In genomic region chrX:42150346-42151023, GRCm38 (mm10) we compare ENCODE assay signal across 7 mouse cellular contexts. TPM values are rescaled to one million over a fixed set of nuclear protein-coding genes. Genes with fewer than 3 reads are reported as not detected.
DNase-seq lines count a peak whose midpoint lies in the region; ATAC-seq and TF ChIP-seq lines count a peak whose summit lies in the region.

No protein-coding gene starts in this region.

- 10% methylated on average over 20 of the region's 40 CpGs for WGBS in intestine, postnatal 0 days
- 13% methylated on average over 19 of the region's 40 CpGs for WGBS in limb, embryonic 12.5 days
- WGBS in midbrain, embryonic 14.5 days: 22% methylated on average over 27 of the region's 40 CpGs
- 26% methylated on average over 26 of the region's 40 CpGs for WGBS in spleen, adult 2 months

- peak overlapping the region; percentile 64 for H3K4me2 ChIP-seq in intestine, postnatal 0 days (replicated peaks; ENCODE audit: low read depth)
- peak overlapping the region; percentile 59 for H3K4me2 ChIP-seq in limb, embryonic 12.5 days
- peak overlapping the region; percentile 56 for H3K4me2 ChIP-seq in midbrain, embryonic 14.5 days (ENCODE audit: low read length)

- peak; percentile 55 for ATAC-seq in intestine, postnatal 0 days
- peak; percentile 77 for ATAC-seq in limb, embryonic 12.5 days (ENCODE audit: insufficient number of reproducible peaks, insufficient read depth, low FRiP score, low TSS enrichment, low read depth)
- peak; percentile 88 for ATAC-seq in midbrain, embryonic 14.5 days (ENCODE audit: low FRiP score, low TSS enrichment)

- TF ChIP-seq POLR2A in spleen, adult 2 months (IDR thresholded peaks at IDR 0.05; ENCODE audit: low read depth, low read length): no peak; the same call in none of the 2 replicates

- peak overlapping the region; percentile 62 for H3K4me3 ChIP-seq in intestine, postnatal 0 days (ENCODE audit: low read depth, low read length)
- H3K4me3 ChIP-seq in limb, embryonic 12.5 days (replicated peaks): peak overlapping the region; percentile 57
- H3K4me3 ChIP-seq in midbrain, embryonic 14.5 days (replicated peaks; ENCODE audit: low read depth, low read length): peak overlapping the region; percentile 59
- peak overlapping the region; percentile 98 for H3K4me3 ChIP-seq in spleen, adult 2 months (ENCODE audit: extremely low read depth, insufficient read depth, insufficient read length)

- H3K9me3 ChIP-seq in intestine, postnatal 0 days (ENCODE audit: control insufficient read depth): no peaks in the 10 kb centered on the region
- H3K9me3 ChIP-seq in limb, embryonic 12.5 days: no peaks in the 10 kb centered on the region
- H3K9me3 ChIP-seq in midbrain, embryonic 14.5 days (ENCODE audit: control insufficient read depth, low read length): no peaks in the 10 kb centered on the region

- no peaks in the 10 kb centered on the region for H3K36me3 ChIP-seq in intestine, postnatal 0 days (ENCODE audit: control insufficient read depth, insufficient read depth)
- H3K36me3 ChIP-seq in limb, embryonic 12.5 days: no peaks in the 10 kb centered on the region
- no peaks in the 10 kb centered on the region for H3K36me3 ChIP-seq in midbrain, embryonic 14.5 days (ENCODE audit: control insufficient read depth, insufficient read depth, low read length)
- H3K36me3 ChIP-seq in spleen, adult 2 months (ENCODE audit: control insufficient read depth, insufficient read depth, low read length): no peaks in the 10 kb centered on the region

- no peaks in the 10 kb centered on the region for H3K4me1 ChIP-seq in intestine, postnatal 0 days (replicated peaks; ENCODE audit: control insufficient read depth, insufficient read depth, low read length)
- H3K4me1 ChIP-seq in limb, embryonic 12.5 days (replicated peaks): 0 out of 2 replicates have a peak, but pooled peaks cover 3% of the 10 kb centered on the region
- H3K4me1 ChIP-seq in midbrain, embryonic 14.5 days (ENCODE audit: control insufficient read depth, insufficient read depth, low read length): no peaks in the 10 kb centered on the region
- H3K4me1 ChIP-seq in spleen, adult 2 months (ENCODE audit: control insufficient read depth, insufficient read depth, insufficient read length): no peaks in the 10 kb centered on the region

- H3K27ac ChIP-seq in intestine, postnatal 0 days (ENCODE audit: low read depth, low read length): peak overlapping the region; percentile 99
- peak overlapping the region; percentile 100 for H3K27ac ChIP-seq in limb, embryonic 12.5 days
- peak overlapping the region; percentile 99 for H3K27ac ChIP-seq in midbrain, embryonic 14.5 days (replicated peaks; ENCODE audit: low read depth, low read length)
- peak overlapping the region; percentile 99 for H3K27ac ChIP-seq in spleen, adult 2 months (ENCODE audit: insufficient read depth, low read length)

- H3K9ac ChIP-seq in intestine, postnatal 0 days (ENCODE audit: low read depth, low read length): peak overlapping the region; percentile 95
- H3K9ac ChIP-seq in limb, embryonic 12.5 days (replicated peaks): peak overlapping the region; percentile 93
- peak overlapping the region; percentile 88 for H3K9ac ChIP-seq in midbrain, embryonic 14.5 days (replicated peaks; ENCODE audit: low read length)

- DNase-seq in adrenal gland, adult 8-10 months: peak; percentile 49
- peak; percentile 85 for DNase-seq in embryo, embryonic 10.5 days (ENCODE audit: low spot score)
- DNase-seq in gastrocnemius, postnatal 4 days (ENCODE audit: low spot score in 2 of 2): peak; percentile 61 to 81
- peak; percentile 88 for DNase-seq in midbrain, embryonic 14.5 days
- DNase-seq in spleen, adult 2 months (ENCODE audit: low read depth in 1 of 2, low spot score in 2 of 2): peak; percentile 54 to 63

- TF ChIP-seq CTCF in intestine, postnatal 0 days (IDR thresholded peaks at IDR 0.05; ENCODE audit: low read depth): no peak
- no peak for TF ChIP-seq CTCF in spleen, adult 2 months (IDR thresholded peaks at IDR 0.05; ENCODE audit: extremely low read depth, insufficient read depth, insufficient read length, insufficient replicate concordance)

- H3K27me3 ChIP-seq in intestine, postnatal 0 days (replicated peaks; ENCODE audit: control insufficient read depth, insufficient read depth, low read length): no peaks in the 10 kb centered on the region
- no peaks in the 10 kb centered on the region for H3K27me3 ChIP-seq in limb, embryonic 12.5 days
- no peaks in the 10 kb centered on the region for H3K27me3 ChIP-seq in midbrain, embryonic 14.5 days (ENCODE audit: control insufficient read depth, insufficient read depth, low read length)
- H3K27me3 ChIP-seq in spleen, adult 2 months (ENCODE audit: control insufficient read depth, insufficient read depth, low read length): no peaks in the 10 kb centered on the region

RNA-seq across cellular contexts. Expression of gene Stag2, which starts 1.4 kb away (rescaled TPM):
- 10 to 100 TPM; 66.1 to 86.9 (median 76.1) TPM for total RNA-seq in adrenal gland, adult 8-10 months (2022)
- total RNA-seq in gastrocnemius, postnatal 4 days (2021): 100 to 1,000 TPM in 1 of 2 experiments, 10 to 100 TPM in 1; 91.2 to 113 TPM
- 14.6 and 15.1 TPM in 2 replicates for polyA plus RNA-seq in intestine, postnatal 0 days (2015; fragmentation: Nextera tagmentation; extraction: Ambion mirVana)
- 57.9 and 58.9 TPM in 2 replicates for polyA plus RNA-seq in limb, embryonic 12.5 days (2016; fragmentation: Nextera tagmentation; extraction: Ambion mirVana)
- polyA plus RNA-seq in midbrain, embryonic 14.5 days (2014; fragmentation: Nextera tagmentation; extraction: Ambion mirVana): 27.2 and 34.7 TPM in 2 replicates
- polyA plus RNA-seq in spleen, adult 2 months (2012; rRNA removed): 4.9 and 5.2 TPM in 2 replicates

Comparison
In these comparisons a context has a peak if more than half of its experiments do, and no peak if none do; other contexts are left out.
1. Peak in every context shown above with its lines: DNase-seq, ATAC-seq, H3K4me3 ChIP-seq and H3K27ac ChIP-seq.